Mouse (Mus musculus) MEL (cell line): ENCODE data around the gene Reg4. TPM values are rescaled to one million over a fixed set of nuclear protein-coding genes. Genes with fewer than 3 reads are reported as not detected.

Source experiments
- DNase-seq: peaks from one replicate; pipeline ENCODE4 v3.0.0; 2011; ENCODE audit warnings: low read depth, low spot score
- H3K27ac ChIP-seq: 2 replicates; pipeline ENCODE4 v1.5.1; 2012; ENCODE audit warnings: low read depth, mild to moderate bottlenecking, control low read depth, low read length, moderate library complexity; ENCODE audit not compliant: control insufficient read depth
- H3K27me3 ChIP-seq, 2 experiments: fragments of 150-350 bp in 1 of 2; sonication (generic) in 1 of 2; 2 replicates each; pipeline ENCODE4 v1.6.1; 2012; ENCODE audit warnings: low read length in 2 of 2, mild to moderate bottlenecking in 2 of 2, improper control_type of control experiment in 1 of 2, moderate library complexity in 1 of 2; ENCODE audit not compliant: insufficient read depth in 2 of 2, control insufficient read depth in 1 of 2
- H3K36me3 ChIP-seq, 2 experiments: 2 replicates each; pipeline ENCODE4 v1.6.1; 2012 to 2014; ENCODE audit warnings: low read length in 2 of 2, improper control_type of control experiment in 1 of 2, inconsistent platforms in 1 of 2, mild to moderate bottlenecking in 1 of 2; ENCODE audit not compliant: insufficient read depth in 2 of 2, control insufficient read depth in 1 of 2
- H3K4me1 ChIP-seq, 2 experiments: fragments of 150-350 bp in 1 of 2; sonication (generic) in 1 of 2; 2 replicates each; pipeline ENCODE4 v1.6.1; 2012; ENCODE audit warnings: low read length in 2 of 2, improper control_type of control experiment in 1 of 2, mild to moderate bottlenecking in 1 of 2; ENCODE audit not compliant: insufficient read depth in 2 of 2, control insufficient read depth in 1 of 2
- H3K4me3 ChIP-seq, 2 experiments: fragments of 150-350 bp in 1 of 2; sonication (generic) in 1 of 2; 2 replicates each; pipeline ENCODE4 v1.5.1; 2012; ENCODE audit warnings: low read depth in 2 of 2, low read length in 2 of 2, mild to moderate bottlenecking in 2 of 2, moderate library complexity in 2 of 2, control low read depth in 1 of 2, improper control_type of control experiment in 1 of 2; ENCODE audit not compliant: control insufficient read depth in 1 of 2, insufficient read depth in 1 of 2
- H3K79me2 ChIP-seq: 2 replicates; pipeline ENCODE4 v1.6.1; 2012; ENCODE audit warnings: mild to moderate bottlenecking, low read length, moderate library complexity; ENCODE audit not compliant: control insufficient read depth, poor library complexity, insufficient read depth
- H3K9ac ChIP-seq: 2 replicates; pipeline ENCODE4 v1.6.1; 2012; ENCODE audit warnings: low read depth, mild to moderate bottlenecking, control low read depth, low read length, moderate library complexity; ENCODE audit not compliant: control insufficient read depth, poor library complexity, severe bottlenecking
- H3K9me3 ChIP-seq: fragments of 150-350 bp; sonication (generic); replicated peaks from 2 replicates; pipeline ENCODE4 v1.6.1; 2012; ENCODE audit warnings: mild to moderate bottlenecking, low read length, improper control_type of control experiment, moderate library complexity; ENCODE audit not compliant: insufficient read depth
- ELF1 ChIP-seq: IDR thresholded peaks from 2 replicates; pipeline ENCODE4 v1.6.1; 2014; ENCODE audit warnings: low read depth, mild to moderate bottlenecking, inconsistent platforms, low read length, improper control_type of control experiment, moderate library complexity
- ETS1 ChIP-seq: IDR thresholded peaks from 2 replicates; pipeline ENCODE4 v1.6.1; 2012; ENCODE audit warnings: low read depth, mild to moderate bottlenecking, inconsistent platforms, low read length, improper control_type of control experiment, moderate library complexity
- MAX ChIP-seq: IDR thresholded peaks from 2 replicates; pipeline ENCODE4 v1.6.1; 2011; ENCODE audit warnings: low read length, improper control_type of control experiment
- MEF2A ChIP-seq: IDR thresholded peaks from 2 replicates; pipeline ENCODE4 v1.6.1; 2014; ENCODE audit warnings: low read depth, mild to moderate bottlenecking, inconsistent platforms, low read length, improper control_type of control experiment; ENCODE audit not compliant: poor library complexity, insufficient replicate concordance, severe bottlenecking; ENCODE audit errors: extremely low read depth
- MYB ChIP-seq: IDR thresholded peaks from 2 replicates; pipeline ENCODE4 v1.6.1; 2011; ENCODE audit warnings: mild to moderate bottlenecking, low read depth, low read length, improper control_type of control experiment
- POLR2AphosphoS2 ChIP-seq: IDR thresholded peaks from 2 replicates; pipeline ENCODE4 v1.6.1; 2011; ENCODE audit warnings: low read length, improper control_type of control experiment
- RAD21 ChIP-seq: IDR thresholded peaks from 2 replicates; pipeline ENCODE4 v1.6.1; 2011; ENCODE audit warnings: mild to moderate bottlenecking, low read depth, low read length, improper control_type of control experiment
- SIN3A ChIP-seq: IDR thresholded peaks from 2 replicates; pipeline ENCODE4 v1.6.1; 2012; ENCODE audit warnings: low read length, improper control_type of control experiment, inconsistent platforms
- SMC3 ChIP-seq: IDR thresholded peaks from 2 replicates; pipeline ENCODE4 v1.6.1; 2011; ENCODE audit warnings: low read depth, low read length, improper control_type of control experiment
- USF1 ChIP-seq: IDR thresholded peaks from 2 replicates; pipeline ENCODE4 v1.6.1; 2014; ENCODE audit warnings: low read depth, mild to moderate bottlenecking, inconsistent platforms, low read length, improper control_type of control experiment, moderate library complexity
- USF2 ChIP-seq, 2 experiments: IDR thresholded peaks; 2 replicates each; pipeline ENCODE4 v1.6.1; 2011 to 2012; ENCODE audit warnings: improper control_type of control experiment in 2 of 2, low read length in 2 of 2, borderline replicate concordance in 1 of 2, inconsistent platforms in 1 of 2, low read depth in 1 of 2, mild to moderate bottlenecking in 1 of 2; ENCODE audit not compliant: insufficient read depth in 1 of 2
- ZC3H11A ChIP-seq: IDR thresholded peaks from 2 replicates; pipeline ENCODE4 v1.6.1; 2012; ENCODE audit warnings: low read depth, mild to moderate bottlenecking, inconsistent platforms, low read length, improper control_type of control experiment
- ZMIZ1 ChIP-seq: IDR thresholded peaks from 2 replicates; pipeline ENCODE4 v1.6.1; 2012; ENCODE audit warnings: low read depth, mild to moderate bottlenecking, inconsistent platforms, low read length, improper control_type of control experiment, moderate library complexity
- ZNF384 ChIP-seq: IDR thresholded peaks from 2 replicates; pipeline ENCODE4 v1.6.1; 2012; ENCODE audit warnings: low read depth, mild to moderate bottlenecking, inconsistent platforms, low read length, improper control_type of control experiment
- polyA plus RNA-seq, 2 experiments: library from polyadenylated mRNA; stranded (reverse) in 1 of 2; unstranded in 1 of 2; fragments of >175 nt in 1 of 2; fragments of >200 nt in 1 of 2; gene quantifications; 2 replicates each; pipeline versions ENCODE4 v1.2.1 to v1.2.4; 2012; ENCODE audit warnings: low replicate concordance in 2 of 2, low read depth in 1 of 2; ENCODE audit not compliant: insufficient read length in 2 of 2, insufficient read depth in 1 of 2, missing spikeins in 1 of 2
- total RNA-seq: library from RNA; depleted of rRNA; stranded (reverse); fragments of 300-350 nt; gene quantifications from 2 replicates; pipeline ENCODE4 v1.2.3, GENCODE M21; 2012

The Reg4 gene
- total and polyA plus RNA-seq, 3 experiments = not detected

GRCm38 (mm10) chr3:98254059-98254458, 32.1 kb downstream of the Reg4 start (continued):
- TF ChIP-seq MYB = no peak
- TF ChIP-seq MEF2A = no peak
- 0 out of 2 replicates have a peak, but pooled peaks have one; percentile 22 for TF ChIP-seq SIN3A
- no peak for TF ChIP-seq MAX
- no peak for TF ChIP-seq USF2 (IDR thresholded peaks at IDR 0.05; ENCODE audit: borderline replicate concordance in 1 of 2, insufficient read depth in 1 of 2, low read depth in 1 of 2, low read length in 2 of 2)
- peak; percentile 39; the same call in 1 of the 2 replicates for TF ChIP-seq POLR2AphosphoS2
- no peak for TF ChIP-seq ZMIZ1
- no peak for TF ChIP-seq ELF1

- Histone ChIP-seq H3K27ac (no peak overlapping the region), H3K9ac (no peak overlapping the region), H3K4me1 (peaks cover 0 to 5% of the 10 kb centered on the region in 2 experiments; a peak in 1 of 4 replicates), H3K79me2 (no peaks in the 10 kb centered on the region), H3K4me3 (no peak overlapping the region), H3K36me3 (no peaks in the 10 kb centered on the region; a peak in 1 of 4 replicates), H3K9me3 (no peaks in the 10 kb centered on the region), H3K27me3 (no peaks in the 10 kb centered on the region)
- DNase-seq = no peak
- TF ChIP-seq MAX (no peak), ETS1 (no peak), ZNF384 (no peak), USF1 (no peak)
Measured at GRCm38 (mm10) chr3:98254656-98255583, 33.0 kb downstream of the Reg4 start.

GRCm38 (mm10) chr3:98258723-98259122, 36.8 kb downstream of the Reg4 start:
- Histone ChIP-seq H3K4me3 (no peak overlapping the region), H3K79me2 (no peaks in the 10 kb centered on the region), H3K36me3 (peaks cover 0 to 2% of the 10 kb centered on the region in 2 experiments; a peak in 2 of 4 replicates), H3K27ac (no peak overlapping the region), H3K9ac (no peak overlapping the region), H3K9me3 (no peaks in the 10 kb centered on the region), H3K27me3 (no peaks in the 10 kb centered on the region), H3K4me1 (peaks cover 0 to 11% of the 10 kb centered on the region in 2 experiments; a peak in 2 of 4 replicates)
- TF ChIP-seq ZC3H11A (no peak), RAD21 (no peak), SMC3 (no peak), POLR2AphosphoS2 (no peak)
- DNase-seq = no peak
